Mouse (Mus musculus): ENCODE data around the gene Tmem14a. TPM values are rescaled to one million over a fixed set of nuclear protein-coding genes. Genes with fewer than 3 reads are reported as not detected.
"Not testable (repeated sequence)": the region's sequence is repeated elsewhere in the genome, so short reads cannot be mapped to it uniquely, and the experiment has no call there.

Gene Tmem14a
- total RNA-seq, 2 experiments from 2014 or later: 44.2 to 49.1 TPM

DNA sequence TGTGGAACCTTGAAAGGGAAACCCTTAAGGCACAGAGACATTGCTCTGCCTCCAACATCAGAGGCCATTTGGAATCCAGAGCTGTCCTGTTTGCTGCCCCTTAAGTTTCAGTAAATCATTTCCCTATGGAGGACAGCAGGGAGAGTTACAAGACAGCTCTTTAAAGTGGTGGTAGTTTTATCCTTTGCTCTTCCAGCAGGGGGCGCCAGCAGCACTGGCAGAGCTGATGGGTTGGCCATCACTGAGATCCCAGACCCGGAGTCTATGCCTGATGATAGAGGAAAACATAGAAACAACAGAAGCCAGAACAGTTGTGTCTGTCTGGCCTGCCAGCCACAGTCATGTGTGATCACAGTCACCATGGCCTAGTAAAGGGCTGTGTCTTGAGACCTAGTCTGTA lies 57.8 kb downstream of the Tmem14a start:
- intact Hi-C loops (cut with DNase I); DNase-seq (ENCODE audit: low spot score in 2 of 2): not testable (repeated sequence)

Other genes starting within 250 kb of the Tmem14a start
- gene Tram2, start 139.3 kb upstream of the Tmem14a start, total RNA-seq (2021): 1 to 10 TPM; 1.2 to 1.8 TPM
- gene Gsta3, start 22.0 kb downstream of the Tmem14a start, total RNA-seq (2021): 1 to 10 TPM; 1.1 to 1.2 TPM
- gene Khdc1a, start 131.1 kb downstream of the Tmem14a start, total RNA-seq (2021): not detected
- not detected for gene Khdc1c, start 149.8 kb downstream of the Tmem14a start, total RNA-seq (2021)
- gene Khdc1b, start 165.0 kb downstream of the Tmem14a start, total RNA-seq (2021): not detected

Measured in left cerebral cortex, postnatal 25 days (tissue).